Mouse (Mus musculus) kidney, embryonic 14.5 days (tissue): ENCODE results near the gene Kansl1l. TPM values are rescaled to one million over a fixed set of nuclear protein-coding genes. Genes with fewer than 3 reads are reported as not detected.

Source experiments
- ATAC-seq: fragments of 200-750 bp; cut with Nextera tagmentation; 2 replicates; pipeline ENCODE4 v1.8.0; 2017; ENCODE audit warnings: moderate number of reproducible peaks, mild to moderate bottlenecking, moderate TSS enrichment, moderate library complexity; ENCODE audit not compliant: low FRiP score, low TSS enrichment
- H3K27ac ChIP-seq: fragments of 300-500 bp; sonication (generic); 2 replicates; pipeline ENCODE4 v1.5.1; 2014; ENCODE audit warnings: low read depth, mild to moderate bottlenecking, low read length, moderate library complexity, mixed read lengths
- H3K27me3 ChIP-seq: fragments of 300-500 bp; sonication (generic); 2 replicates; pipeline ENCODE4 v1.6.1; 2014; ENCODE audit warnings: mild to moderate bottlenecking, low read length; ENCODE audit not compliant: control insufficient read depth, insufficient read depth
- H3K36me3 ChIP-seq: fragments of 300-500 bp; sonication (generic); 2 replicates; pipeline ENCODE4 v1.6.1; 2014; ENCODE audit warnings: low read length, mixed read lengths; ENCODE audit not compliant: control insufficient read depth, insufficient read depth
- H3K4me1 ChIP-seq: fragments of 300-500 bp; sonication (generic); 2 replicates; pipeline ENCODE4 v1.6.1; 2014; ENCODE audit warnings: low read length, mixed read lengths; ENCODE audit not compliant: control insufficient read depth, insufficient read depth
- H3K4me2 ChIP-seq: fragments of 300-500 bp; sonication (generic); replicated peaks from 2 replicates; pipeline ENCODE4 v1.6.1; 2014; ENCODE audit warnings: low read depth, mild to moderate bottlenecking, low read length
- H3K4me3 ChIP-seq: fragments of 300-500 bp; sonication (generic); 2 replicates; pipeline ENCODE4 v1.5.1; 2014; ENCODE audit warnings: mild to moderate bottlenecking, low read length
- H3K9ac ChIP-seq: fragments of 300-500 bp; sonication (generic); 2 replicates; pipeline ENCODE4 v1.6.1; 2014; ENCODE audit warnings: low read depth, mild to moderate bottlenecking, low read length, moderate library complexity
- H3K9me3 ChIP-seq: fragments of 300-500 bp; sonication (generic); 2 replicates; pipeline ENCODE4 v1.6.1; 2016; ENCODE audit warnings: low read length; ENCODE audit not compliant: control insufficient read depth
- WGBS: fragments of 180-500 bp; shearing (Covaris S2); extraction: QIAGEN DNeasy Blood & Tissue Kit; methylation state at CpG from one replicate; pipeline ENCODE4 v1.1.7; 2014; 5-methylcytosine and 5-hydroxymethylcytosine counted together
- polyA plus RNA-seq: library from polyadenylated mRNA; unstranded; fragments of >200 nt; fragmentation: Nextera tagmentation; extraction: Ambion mirVana; gene quantifications from 2 replicates; pipeline ENCODE4 v1.2.1, GENCODE M21; 2014

Kansl1l gene
- polyA plus RNA-seq, 1 experiment from 2014 or later = 15.7 TPM

GRCm38 (mm10) chr1:66671475-66671874, 145.9 kb downstream of the Kansl1l start:
- Histone ChIP-seq H3K36me3 (no peaks in the 10 kb centered on the region), H3K9me3 (no peaks in the 10 kb centered on the region), H3K4me3 (no peak overlapping the region), H3K27ac (no peak overlapping the region), H3K4me1 (no peaks in the 10 kb centered on the region), H3K27me3 (no peaks in the 10 kb centered on the region), H3K9ac (no peak overlapping the region), H3K4me2 (no peak overlapping the region)
- no peak for ATAC-seq
- 74% methylated on average over 7 of the region's 7 CpGs for WGBS

Other genes with a start within 250 kb of the Kansl1l start
- gene Rpe, start 116.7 kb downstream of the Kansl1l start, polyA plus RNA-seq = 40.7 and 49.3 TPM in 2 replicates
- 70.5 and 98.4 TPM in 2 replicates for gene Acadl, start 45.7 kb upstream of the Kansl1l start, polyA plus RNA-seq
- 2.8 and 3.2 TPM in 2 replicates for gene Myl1, start 127.8 kb upstream of the Kansl1l start, polyA plus RNA-seq
- gene Lancl1, start 221.3 kb upstream of the Kansl1l start, polyA plus RNA-seq = 86.5 and 92.0 TPM in 2 replicates